Mouse (Mus musculus) gastrocnemius, postnatal 14 days (tissue): ENCODE results near the gene Tsga13. TPM values are rescaled to one million over a fixed set of nuclear protein-coding genes. Genes with fewer than 3 reads are reported as not detected.

Source experiments
- DNase-seq: peaks from one replicate; pipeline ENCODE4 v3.0.0; 2021; ENCODE audit warnings: mixed read lengths
- intact Hi-C: fragments of 180-260 bp; cut with DNase I; formaldehyde crosslinking; loops from one replicate; pipeline ENCODE4 v1.15.1; 2025; ENCODE audit warnings: low total_unique reads
- long read RNA-seq, 2 experiments: library from polyadenylated mRNA; stranded (forward); transcript quantifications; one replicate each; pipeline ENCODE4 v2.0.0; 2021
- total RNA-seq, 2 experiments: library from RNA; stranded (reverse); gene quantifications; 2 replicates each; pipeline ENCODE4 v1.2.3; 2021

Gene Tsga13
- not detected for total RNA-seq
- long read RNA-seq, experiment 1 = 0 reads
- long read RNA-seq, experiment 2, partial matches to known transcripts = 0 of 1 reads
- long read RNA-seq, experiment 2, other reads (novel, unspliced or antisense) = 1 of 1 reads

- intact Hi-C loops = no loop called here
Measured at GRCm38 (mm10) chr6:30915473-30915872, at the start of gene Tsga13. Gene Tsga13 (minus strand): TSS chr6:30915573.

GRCm38 (mm10) chr6:30958736-30959540 lies 43.6 kb upstream of the Tsga13 start, which contains the start of gene Klf14:
Gene Klf14 (minus strand): TSS chr6:30959078.
- peak; percentile 64 for DNase-seq
- intact Hi-C loops = no loop called here

More at GRCm38 (mm10) chr6:30915473-30915872, at the start of gene Tsga13:
- DNase-seq = no peak

GRCm38 (mm10) chr6:30957784-30958735 lies 42.7 kb upstream of the Tsga13 start:
- DNase-seq = peak; percentile 27
- intact Hi-C loops = no loop called here

- intact Hi-C loops = no loop called here
- no peak for DNase-seq
Measured at GRCm38 (mm10) chr6:30939264-30939663, 23.9 kb upstream of the Tsga13 start.

- intact Hi-C loops = no loop called here
- DNase-seq = no peak
Measured at GRCm38 (mm10) chr6:30922821-30923220, 7.4 kb upstream of the Tsga13 start.

GRCm38 (mm10) chr6:30921826-30922225 lies 6.5 kb upstream of the Tsga13 start:
- intact Hi-C loops = no loop called here
- DNase-seq = no peak

GRCm38 (mm10) chr6:30920834-30921675 lies 5.7 kb upstream of the Tsga13 start:
- DNase-seq = peak; percentile 14
- intact Hi-C loops = no loop called here

- intact Hi-C loops = no loop called here
- DNase-seq = no peak
Measured at GRCm38 (mm10) chr6:30907970-30908369, 7.4 kb downstream of the Tsga13 start.

- intact Hi-C loops = no loop called here
- no peak for DNase-seq
Measured at GRCm38 (mm10) chr6:30904911-30905310, 10.5 kb downstream of the Tsga13 start.

- intact Hi-C loops = no loop called here
- no peak for DNase-seq
Measured at GRCm38 (mm10) chr6:30904033-30904432, 11.3 kb downstream of the Tsga13 start.

- no peak for DNase-seq
- intact Hi-C loops = no loop called here
Measured at GRCm38 (mm10) chr6:30897520-30897919, 17.9 kb downstream of the Tsga13 start.

GRCm38 (mm10) chr6:30896986-30897327 lies 18.4 kb downstream of the Tsga13 start:
- no peak for DNase-seq
- intact Hi-C loops = no loop called here

- peak; percentile 94 for DNase-seq
- intact Hi-C loops = no loop called here
Measured at GRCm38 (mm10) chr6:30896195-30896985, 19.0 kb downstream of the Tsga13 start, which contains the start of gene Copg2. Gene Copg2 (minus strand): TSS chr6:30896794.

- DNase-seq = no peak
- intact Hi-C loops = no loop called here
Measured at GRCm38 (mm10) chr6:30895819-30896194, 19.6 kb downstream of the Tsga13 start.

GRCm38 (mm10) chr6:30893081-30893480 lies 22.3 kb downstream of the Tsga13 start:
- intact Hi-C loops = no loop called here
- DNase-seq = no peak

GRCm38 (mm10) chr6:30891761-30892160 lies 23.6 kb downstream of the Tsga13 start:
- no peak for DNase-seq
- intact Hi-C loops = no loop called here

- no peak for DNase-seq
- intact Hi-C loops = no loop called here
Measured at GRCm38 (mm10) chr6:30884856-30885255, 30.5 kb downstream of the Tsga13 start.

GRCm38 (mm10) chr6:30883491-30883890 lies 31.9 kb downstream of the Tsga13 start:
- intact Hi-C loops = no loop called here
- DNase-seq = peak; percentile 12
